Mouse (Mus musculus) ES-CJ7 (cell line): ENCODE results near the gene 1700001C02Rik.

Source experiments
- DNase-seq: peaks from one replicate; pipeline ENCODE4 v3.0.0; 2011; ENCODE audit warnings: low read depth, low spot score

The 1700001C02Rik gene

DNA sequence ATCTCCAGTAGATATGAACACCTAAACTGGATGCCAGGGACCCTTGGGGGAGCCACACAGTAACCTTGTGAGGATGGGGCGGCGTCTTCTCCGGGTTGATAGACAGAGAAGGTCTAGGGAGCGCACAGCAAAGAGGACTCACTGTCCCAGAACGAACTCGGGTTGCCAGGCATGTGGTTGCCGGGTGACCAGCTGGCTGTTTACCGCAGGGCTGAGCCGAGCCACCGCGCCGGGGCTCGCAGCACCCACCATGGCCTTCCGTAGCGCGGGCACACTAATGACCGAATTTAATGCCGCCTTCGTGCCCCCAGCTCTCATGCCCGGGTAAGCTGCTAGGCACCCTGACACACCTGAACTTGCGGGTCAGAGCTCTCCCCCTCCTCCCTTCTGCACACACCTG is at the start of gene 1700001C02Rik:
Gene 1700001C02Rik (plus strand): TSS at position 187 of the 400 bp plus-strand sequence.
- no peak for DNase-seq

DNA sequence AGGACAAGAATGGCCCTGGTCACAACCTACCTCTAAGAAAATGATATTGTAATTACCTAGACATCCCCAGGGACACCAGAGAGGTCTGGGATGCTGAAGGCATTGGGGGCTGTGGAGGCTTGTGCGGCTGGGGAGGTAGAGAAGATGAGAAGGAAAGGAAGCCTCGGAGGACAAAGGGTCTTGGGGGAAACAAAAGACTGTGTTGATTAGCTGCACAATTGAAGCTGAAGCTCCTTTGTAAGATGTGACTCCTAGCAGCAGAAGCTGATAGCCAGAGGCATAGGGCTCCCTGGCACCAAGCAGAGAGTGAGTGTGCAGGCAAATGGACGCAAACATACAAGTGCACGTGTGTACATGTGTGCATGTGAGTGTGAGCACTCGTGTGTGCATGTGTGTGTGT is 49.2 kb upstream of the 1700001C02Rik start:
- peak; percentile 19 for DNase-seq

DNA sequence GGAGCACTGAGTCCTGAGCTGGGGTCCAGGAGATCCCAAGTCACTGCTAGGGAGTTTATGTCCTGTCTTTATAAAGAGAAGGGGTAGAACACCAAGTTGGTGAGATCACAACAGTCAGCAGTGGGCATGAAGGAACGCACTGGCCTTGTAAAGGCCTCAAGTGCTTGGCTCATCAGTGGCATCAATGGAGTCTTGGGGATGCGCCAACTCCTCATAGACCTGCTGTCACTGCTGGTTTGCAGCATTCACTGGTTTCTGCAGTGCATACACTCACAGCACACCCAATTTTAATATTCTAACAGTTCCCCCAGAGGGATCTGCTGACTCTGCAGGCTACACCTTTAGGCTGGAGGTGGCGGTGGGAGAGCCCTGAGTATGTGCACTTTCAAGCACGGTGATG is 42.7 kb upstream of the 1700001C02Rik start:
- DNase-seq, result no peak

DNA sequence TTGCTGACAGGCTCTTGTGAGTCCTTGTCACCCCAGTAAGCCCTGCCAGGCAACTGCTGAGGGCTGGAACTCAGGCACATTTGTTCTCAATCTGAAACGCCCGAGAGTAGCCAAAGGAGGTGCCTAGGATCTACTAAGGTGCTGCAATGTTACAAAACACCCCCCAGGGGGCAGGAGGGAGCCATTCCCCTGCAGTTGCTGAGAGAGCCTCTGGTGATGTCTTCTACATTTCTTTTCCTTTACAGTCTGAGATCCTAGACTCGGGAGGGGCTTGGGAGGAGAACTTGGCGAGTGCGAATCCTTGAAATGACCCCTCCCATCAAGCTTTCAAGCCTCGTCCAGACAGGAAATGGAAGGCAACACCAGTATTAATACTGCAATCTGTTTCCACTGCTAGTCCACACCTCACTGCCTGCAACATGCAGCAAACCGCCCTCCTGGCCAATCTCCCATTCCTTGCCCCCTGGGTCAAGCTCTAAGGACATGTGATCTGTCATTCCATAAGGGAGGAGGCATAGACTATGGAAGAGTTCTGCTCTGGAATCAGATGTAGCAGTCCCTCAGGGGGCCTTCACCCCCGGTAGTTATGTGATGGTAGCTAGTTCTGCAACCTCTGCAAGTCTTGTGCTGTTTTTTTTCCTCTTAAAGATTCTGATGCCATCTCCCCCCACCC is 42.1 kb upstream of the 1700001C02Rik start:
- peak; percentile 61 for DNase-seq

DNA sequence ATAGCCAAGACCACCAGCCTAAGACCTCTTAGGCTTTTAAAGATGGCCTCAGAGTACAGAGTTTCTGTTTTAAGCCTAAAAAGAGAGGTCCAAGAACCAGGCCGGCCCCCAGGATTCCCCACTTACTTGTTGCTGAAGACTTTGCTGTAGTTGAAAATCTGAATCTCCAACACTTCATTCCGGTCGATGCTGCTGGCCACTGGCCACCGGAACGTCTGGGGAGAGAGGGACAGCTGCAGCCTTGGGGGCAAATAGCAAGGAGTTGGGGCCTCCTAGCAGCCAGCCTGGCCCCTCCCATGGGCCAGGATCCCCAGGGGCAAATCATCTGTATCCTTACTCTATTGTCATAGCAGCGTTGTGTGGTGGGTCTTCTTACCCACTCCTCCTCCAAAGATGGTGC is 38.4 kb upstream of the 1700001C02Rik start:
- DNase-seq, result no peak

DNA sequence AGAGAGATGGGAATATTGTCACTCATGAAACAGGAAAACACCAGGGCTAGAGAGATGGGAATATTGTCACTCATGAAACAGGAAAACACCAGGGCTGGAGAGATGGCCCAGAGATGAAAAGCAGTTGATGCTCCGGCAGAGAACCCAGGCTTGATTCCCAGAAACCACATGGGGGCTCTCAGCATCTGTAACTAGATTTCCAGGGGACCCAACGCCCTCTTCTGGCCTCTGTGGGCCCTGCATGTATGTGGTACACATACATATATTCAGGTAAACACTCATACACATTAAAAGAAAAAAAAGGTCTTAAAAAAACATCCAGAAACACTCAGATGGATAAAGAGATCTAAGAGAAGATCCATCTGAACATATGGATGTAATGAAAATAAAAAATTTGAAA is 26.9 kb upstream of the 1700001C02Rik start:
- peak; percentile 39 for DNase-seq

DNA sequence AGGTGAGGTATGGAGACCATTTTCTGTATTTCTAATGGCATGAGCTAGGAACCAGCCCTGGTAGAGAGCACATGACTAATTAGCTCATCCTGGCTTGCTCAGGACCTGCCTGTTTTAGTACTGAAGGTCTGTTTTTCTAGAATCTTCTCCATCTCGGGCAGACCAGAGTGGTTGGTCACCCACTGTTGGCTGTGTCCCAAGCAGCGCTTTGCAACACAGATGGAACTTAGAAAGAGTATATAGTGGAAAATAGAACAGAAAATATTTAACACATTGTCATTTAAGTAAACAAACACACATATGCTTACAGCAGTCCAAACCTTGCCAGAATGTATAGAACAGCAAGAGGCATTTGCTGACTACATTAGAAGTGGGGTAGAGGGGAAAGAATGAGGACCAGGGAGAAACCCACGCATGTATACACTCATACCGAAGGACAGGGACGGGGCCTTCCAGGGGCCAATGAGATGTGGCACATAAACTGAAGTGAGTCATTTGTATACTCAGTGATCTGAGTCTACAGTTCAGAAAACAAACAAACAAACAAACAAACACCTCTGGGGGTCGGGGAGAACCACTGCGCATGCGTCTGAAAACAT is 25.4 kb upstream of the 1700001C02Rik start:
- DNase-seq, result no peak

DNA sequence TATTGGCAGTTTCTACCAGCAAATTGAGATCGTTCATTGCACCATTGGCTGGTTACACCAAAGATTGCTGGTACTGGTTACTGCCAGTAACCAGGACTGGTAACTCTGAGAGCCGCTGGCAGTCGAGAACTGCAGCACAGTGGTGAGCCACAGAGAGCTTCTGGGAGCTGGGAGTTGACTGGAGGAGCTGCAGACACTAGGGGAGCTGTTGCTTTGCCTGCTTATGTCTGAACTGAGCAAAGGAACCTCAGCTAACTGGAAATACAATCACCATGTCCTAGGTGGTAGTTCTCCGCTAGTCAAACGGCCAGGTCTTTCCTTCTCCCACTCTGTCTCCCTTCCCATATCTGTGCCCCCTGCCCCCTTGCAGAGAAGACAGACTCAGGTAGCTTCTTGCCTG is 23.7 kb upstream of the 1700001C02Rik start:
- DNase-seq, result peak; percentile 50

DNA sequence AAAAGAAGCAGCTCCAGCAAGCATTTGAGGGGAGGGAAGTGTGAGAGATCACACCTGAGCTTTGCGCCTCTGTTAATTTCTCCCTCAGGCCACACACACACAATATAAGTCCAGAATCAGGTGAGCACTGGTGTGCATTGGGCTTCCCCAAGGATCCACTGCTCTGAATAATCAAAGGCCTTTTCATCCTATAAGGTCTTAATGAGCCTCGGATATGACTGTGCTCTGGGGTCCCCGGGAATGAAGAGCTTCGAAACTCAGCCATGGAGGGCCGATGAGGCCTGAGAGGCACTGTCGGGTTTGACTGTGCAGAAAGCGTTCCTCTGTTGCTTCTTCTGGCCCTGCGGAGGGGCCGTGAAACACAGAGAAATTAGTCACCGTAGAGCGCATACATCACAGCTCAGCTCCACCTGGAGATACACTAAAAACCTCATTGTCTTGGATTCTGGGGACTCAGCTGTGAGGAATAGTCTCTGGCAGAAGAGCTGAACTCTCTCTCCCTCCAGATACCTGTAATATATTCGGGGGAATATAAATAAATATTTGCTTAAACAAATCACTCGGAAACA is 21.4 kb upstream of the 1700001C02Rik start:
- no peak for DNase-seq

DNA sequence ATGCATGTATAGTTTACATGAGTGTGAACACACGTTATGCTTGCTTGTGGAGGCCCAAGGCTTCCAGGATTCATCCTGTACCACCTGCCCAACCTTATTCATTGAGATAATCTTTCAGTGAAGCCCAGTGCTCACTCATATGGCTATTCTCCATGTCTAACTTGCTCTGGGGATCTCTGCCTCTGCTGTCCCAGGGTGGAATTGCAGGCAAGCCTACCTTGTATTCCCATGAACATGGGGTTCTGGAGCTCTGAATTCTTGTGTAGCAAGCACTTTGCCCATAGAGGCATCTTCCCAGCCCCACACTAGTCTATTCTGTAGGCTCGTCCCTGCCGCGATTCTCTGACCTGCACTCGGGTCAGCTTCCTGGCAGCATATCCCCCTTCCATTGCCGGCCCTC is 9.8 kb upstream of the 1700001C02Rik start:
- no peak for DNase-seq

DNA sequence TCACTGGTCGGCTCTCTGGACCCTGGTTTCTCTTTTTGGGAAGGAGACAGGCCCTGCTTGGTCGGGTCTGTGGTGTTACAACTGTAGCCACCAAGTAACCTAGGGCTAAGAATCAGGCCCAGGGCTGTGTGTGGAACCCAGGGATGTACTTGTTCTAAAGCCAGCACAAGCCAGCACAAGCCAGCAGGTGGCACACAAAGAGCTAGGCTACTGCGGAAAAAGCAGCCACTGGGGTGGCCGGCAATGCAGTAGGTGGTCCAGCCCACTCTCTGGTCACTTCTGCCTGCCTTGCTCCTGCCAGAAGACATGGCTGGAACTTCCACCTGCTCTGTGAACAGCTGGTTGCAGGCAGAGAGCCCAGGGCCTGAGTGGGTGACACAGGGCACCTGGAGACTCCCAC is 5.7 kb upstream of the 1700001C02Rik start:
- no peak for DNase-seq

DNA sequence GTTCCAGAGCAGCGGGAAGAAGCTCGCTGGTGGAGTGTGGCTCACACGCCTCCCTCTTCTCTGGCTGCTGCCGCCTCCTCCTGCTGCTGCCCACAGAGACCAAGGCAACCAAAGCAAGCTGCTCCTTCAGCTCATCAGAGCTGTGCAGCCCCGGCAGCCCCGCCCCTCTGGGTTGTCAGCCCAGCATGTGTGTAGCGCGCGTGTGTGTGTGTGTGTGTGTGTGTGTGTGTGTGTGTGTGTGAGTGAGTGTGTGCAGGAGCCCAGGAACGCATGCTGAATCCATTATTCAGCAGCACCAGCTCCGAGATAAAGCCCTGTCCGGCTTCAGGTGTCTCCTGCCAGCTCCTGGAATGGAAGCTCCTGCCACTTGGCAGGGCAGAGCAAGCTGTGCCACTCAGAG is 4.0 kb upstream of the 1700001C02Rik start, which contains the start of gene Otof:
Gene Otof (minus strand): TSS at position 112 of the 400 bp plus-strand sequence.
- no peak for DNase-seq

DNA sequence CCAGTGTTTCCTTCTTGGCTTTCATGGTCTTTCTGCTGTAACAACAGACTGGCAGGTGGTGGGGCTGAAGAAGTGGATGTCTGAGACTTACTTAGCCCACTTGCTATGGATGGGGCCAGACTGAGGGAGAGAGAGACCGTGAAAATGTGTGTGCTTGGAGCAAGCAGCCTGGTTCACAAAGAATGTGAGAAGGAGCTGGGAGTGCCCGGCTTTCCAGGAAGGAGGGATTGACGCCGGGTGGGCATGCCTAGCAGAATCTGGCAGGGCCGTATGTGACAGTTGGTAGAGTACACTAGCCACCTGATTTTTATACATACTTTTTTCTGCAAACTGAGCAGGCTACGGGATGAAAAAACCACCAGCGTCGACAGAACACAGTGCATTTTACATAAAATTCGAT is 468 bp downstream of the 1700001C02Rik start:
- DNase-seq, result no peak

DNA sequence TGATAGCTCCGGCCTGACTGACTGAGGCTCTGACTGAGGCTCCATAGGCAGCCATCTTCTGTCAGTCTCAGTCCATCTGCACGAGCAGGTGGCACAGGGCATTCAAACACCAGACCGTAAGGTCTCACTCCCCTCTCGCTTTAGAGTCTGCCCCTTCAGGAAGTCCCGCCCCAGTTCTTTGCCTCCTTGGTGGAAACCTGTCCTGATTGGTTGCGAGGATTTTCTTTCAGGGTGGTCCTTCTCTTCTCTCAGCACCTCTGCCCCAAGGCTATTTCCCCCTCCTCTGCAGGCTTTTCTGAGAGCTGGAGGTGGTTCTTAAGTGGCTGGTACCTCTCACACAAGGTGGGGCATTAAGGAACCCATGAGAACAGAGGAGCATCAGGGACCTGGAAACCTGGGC is 4.6 kb downstream of the 1700001C02Rik start:
- DNase-seq, result peak; percentile 81

DNA sequence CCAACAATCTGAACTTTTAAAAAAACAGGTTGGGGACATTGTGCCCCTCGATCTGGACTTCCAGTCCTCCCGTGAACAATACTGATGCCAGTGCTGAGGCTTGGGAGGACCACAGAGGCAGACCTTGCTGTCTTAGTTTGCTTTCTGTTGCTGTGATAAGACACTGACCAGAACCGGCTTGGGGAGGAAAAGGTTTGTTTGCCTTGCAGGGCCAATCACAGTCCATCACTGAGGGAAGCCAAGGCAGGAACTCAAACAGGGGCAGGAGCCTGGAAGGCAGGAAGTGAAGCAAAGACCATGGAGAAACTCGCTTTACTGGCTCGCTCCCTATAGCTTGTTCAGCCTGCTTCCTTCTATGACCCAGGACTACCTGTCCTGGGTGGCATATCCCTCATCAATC is 6.3 kb downstream of the 1700001C02Rik start:
- no peak for DNase-seq

DNA sequence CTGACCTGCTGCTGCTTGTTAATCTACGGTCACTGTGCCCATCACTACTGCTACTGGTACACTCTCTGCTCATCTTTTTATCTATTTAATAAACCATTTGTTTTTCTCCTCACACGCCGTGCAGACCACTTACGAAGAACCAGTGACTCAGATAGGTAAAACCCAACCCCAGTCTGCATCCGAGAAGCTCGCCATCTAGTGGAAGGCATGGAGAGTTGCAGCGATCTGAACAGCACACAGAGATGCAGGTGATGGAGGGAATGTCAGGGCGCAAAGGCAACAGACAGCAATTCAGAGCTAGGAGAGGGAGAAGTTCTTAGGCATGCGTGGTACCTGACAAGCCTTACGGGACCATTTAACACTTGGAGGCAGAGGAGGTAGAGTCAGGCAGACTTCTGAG is 10.7 kb downstream of the 1700001C02Rik start:
- DNase-seq, result peak; percentile 76

DNA sequence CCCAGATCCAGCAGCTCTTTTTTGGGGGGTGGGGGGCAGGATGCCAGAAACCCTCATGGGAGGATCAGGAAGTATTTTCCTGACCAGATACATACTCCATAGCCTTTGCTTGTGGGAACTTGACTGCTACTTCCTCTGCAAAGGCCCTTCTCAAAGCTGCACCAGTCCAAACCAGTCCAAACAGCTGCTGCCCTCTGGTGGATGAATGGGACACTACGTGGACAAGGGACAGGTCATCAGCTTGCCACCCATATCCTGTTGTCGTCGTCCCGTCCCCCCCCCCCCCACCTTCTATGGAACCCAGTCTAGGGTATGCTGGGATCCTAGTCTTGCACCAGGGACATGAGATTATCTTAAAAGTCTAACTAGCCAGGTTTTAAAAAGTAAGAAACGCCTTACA is 16.5 kb downstream of the 1700001C02Rik start:
- DNase-seq, result peak; percentile 61

DNA sequence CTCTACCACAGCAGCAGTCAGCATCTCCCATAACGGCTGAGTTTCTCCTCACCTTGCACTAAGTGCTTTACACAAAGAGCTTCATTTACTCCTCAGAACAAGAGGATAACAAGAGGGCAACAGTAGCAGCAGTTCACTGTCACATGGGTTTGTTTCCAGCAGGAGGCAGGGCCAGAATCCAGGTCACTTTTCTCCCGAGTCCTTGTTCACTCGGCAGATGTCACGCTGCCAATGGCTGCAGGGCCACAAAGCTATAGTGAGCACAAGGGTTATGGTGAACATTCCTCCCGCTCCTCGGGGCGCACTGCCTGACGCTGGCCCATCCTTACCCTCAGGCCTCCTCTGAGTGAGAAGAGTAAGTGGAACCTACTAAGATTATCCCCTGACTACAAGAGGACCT is 17.7 kb downstream of the 1700001C02Rik start:
- no peak for DNase-seq

DNA sequence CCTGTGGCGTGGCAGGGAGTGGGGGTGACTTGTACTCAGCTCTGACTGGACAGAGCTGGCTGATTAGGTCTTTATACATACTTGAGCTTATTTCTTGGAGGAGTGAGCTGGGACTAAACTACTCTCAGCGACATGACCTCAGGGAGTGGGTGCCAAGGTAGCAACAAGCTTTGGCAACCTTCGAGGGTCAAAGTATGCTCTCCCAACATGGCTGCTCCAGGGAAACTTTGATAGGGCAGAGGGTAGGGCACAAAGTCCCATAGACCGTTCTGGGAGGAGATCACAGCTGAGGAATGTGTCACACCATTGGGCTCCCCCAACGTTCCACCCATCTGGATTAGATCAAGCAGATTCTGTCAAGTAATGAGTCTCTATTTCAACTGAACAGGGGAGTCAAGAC is 18.7 kb downstream of the 1700001C02Rik start:
- DNase-seq, result no peak

DNA sequence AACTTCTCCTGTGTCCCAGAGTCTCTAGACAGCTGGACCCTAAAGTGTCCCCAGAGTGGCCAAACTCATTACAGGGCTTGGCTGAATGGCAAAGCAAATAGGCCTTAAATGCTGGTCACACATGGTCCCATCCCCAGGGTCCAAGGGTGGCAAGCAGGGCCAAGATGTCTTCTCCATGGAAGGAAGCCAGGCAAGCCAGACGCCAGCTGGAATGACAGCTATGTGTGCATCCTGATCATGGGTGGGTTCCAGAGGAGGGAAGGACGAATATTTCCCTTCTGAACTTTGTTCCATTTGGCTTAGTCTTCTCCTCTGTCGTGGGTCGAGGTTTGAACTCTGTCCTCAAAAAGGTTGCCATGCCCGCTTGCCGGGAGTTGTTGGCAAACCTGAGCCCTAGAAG is 19.3 kb downstream of the 1700001C02Rik start:
- DNase-seq, result no peak

DNA sequence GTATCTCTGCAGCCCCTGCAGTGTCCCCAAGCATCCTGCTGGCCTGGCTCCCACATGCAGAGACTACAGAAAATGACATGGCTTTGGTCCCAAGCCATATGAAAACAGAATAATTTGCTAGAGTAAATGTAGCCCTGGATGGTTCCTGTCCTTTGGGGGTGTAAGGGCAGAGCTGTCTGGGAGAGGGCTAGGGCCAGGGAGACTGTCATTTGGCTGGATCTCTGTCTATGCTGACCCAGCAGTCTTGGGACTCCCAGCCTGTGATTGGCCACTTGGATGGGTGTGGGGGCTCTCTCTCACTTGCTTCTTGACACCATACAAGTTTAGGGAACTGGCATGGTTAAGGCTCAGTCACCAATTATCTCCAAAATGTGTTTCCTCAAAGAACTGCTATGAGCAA is 24.4 kb downstream of the 1700001C02Rik start:
- no peak for DNase-seq

DNA sequence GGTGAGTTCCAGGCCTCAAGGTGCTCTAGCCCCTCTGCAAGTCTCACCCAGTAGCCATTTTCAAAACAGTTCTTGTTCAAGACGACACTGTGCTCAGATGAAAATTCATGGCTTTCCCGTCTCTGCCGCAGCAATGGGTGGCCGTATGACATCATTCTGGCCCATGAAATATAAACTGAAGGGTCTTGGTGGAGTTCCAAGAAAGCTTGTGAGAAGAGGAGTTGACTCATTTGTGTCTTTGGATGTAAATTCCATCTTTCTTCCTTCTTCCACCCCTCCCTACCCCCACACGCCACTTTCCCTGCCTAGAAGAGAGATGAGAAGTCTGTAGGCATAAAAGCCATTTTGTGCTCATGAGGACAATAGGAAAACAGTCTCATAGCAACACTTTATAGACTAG is 25.0 kb downstream of the 1700001C02Rik start:
- DNase-seq, result no peak

DNA sequence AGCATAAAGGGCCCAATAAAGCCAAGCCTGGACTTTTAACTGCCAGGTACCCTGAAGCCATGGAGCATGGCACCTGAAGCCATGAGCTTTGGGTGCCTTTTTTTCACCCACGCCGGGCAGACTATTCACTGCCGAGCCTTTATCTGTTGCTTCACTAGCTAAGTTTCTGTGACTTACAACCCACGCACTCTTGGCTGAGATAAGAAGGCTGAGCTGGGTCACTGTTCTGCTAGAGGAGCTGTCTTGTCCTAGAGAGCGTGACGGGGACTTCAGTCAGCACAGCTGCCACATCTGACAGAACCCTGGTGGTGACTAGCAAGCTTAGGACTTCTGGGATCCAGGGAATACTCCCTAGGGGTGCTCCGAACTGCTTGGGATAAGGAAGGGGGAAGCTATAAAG is 27.9 kb downstream of the 1700001C02Rik start:
- no peak for DNase-seq
